Mouse (Mus musculus): ENCODE results near the gene Sec14l1. TPM values are rescaled to one million over a fixed set of nuclear protein-coding genes. Genes with fewer than 3 reads are reported as not detected.
"Not testable (repeated sequence)": the region's sequence is repeated elsewhere in the genome, so short reads cannot be mapped to it uniquely, and the experiment has no call there.

Sec14l1 gene
- 53.4 and 56.6 TPM in 2 replicates for polyA plus RNA-seq (2016; fragmentation: Nextera tagmentation; extraction: Ambion mirVana)

DNA sequence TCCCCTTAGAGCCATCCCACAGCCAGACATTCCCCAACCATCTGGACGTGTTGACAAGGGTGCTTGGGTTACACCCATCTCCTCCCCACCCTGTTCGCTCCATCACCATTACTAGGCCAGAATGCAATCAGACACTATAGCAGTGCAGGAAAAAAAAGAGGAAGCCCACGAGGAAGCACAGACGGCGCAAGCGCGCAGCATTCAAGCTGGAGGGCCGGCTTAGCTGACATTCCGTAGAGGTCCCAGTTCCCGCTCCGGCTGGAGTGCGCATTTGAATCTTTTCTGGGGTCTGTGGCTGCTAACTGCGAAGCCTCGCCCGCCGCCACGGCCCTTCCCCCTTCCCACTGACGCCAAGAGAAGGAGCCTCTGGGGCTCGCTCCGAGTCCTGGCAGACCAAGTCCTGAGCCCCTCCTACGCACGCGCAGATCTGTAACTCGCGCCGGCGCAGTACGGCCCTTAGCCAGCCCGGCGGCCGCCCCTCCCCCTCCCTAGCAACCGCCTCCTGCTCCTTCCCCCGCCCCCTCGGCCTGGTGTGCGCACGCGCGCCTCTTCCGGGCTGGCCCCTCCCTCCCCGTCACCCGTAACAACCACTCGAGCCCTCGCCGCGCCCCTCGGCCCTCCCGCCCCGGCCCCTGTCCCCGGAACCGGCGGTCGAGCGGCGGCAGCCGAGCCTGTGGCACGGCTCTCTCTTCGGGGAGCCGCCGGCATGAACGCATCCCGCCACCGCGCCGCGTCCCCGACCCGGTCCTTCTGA, at the start of gene Sec14l1:
Gene Sec14l1 (plus strand): TSS at position 577 of the 754 bp plus-strand sequence.
- Histone ChIP-seq H3K36me3 (peaks cover 13% of the 10 kb centered on the region), H3K4me3 (peak within 1 kb of the TSS; percentile 94), H3K4me1 (replicated peaks) (peaks cover 54% of the 10 kb centered on the region), H3K9ac (peak within 1 kb of the TSS; percentile 95), H3K9me3 (replicated peaks) (0 out of 2 replicates have a peak, but pooled peaks cover 3% of the 10 kb centered on the region), H3K27ac (ENCODE audit: poor library complexity, severe bottlenecking) (peak within 1 kb of the TSS; percentile 98), H3K4me2 (peak within 1 kb of the TSS; percentile 86), H3K27me3 (replicated peaks) (no peaks in the 10 kb centered on the region)
- peak; percentile 95 for ATAC-seq (ENCODE audit: insufficient number of reproducible peaks, low FRiP score)
- whole genome bisulfite sequencing, result under 1% methylated on average over 64 of the region's 67 CpGs

DNA sequence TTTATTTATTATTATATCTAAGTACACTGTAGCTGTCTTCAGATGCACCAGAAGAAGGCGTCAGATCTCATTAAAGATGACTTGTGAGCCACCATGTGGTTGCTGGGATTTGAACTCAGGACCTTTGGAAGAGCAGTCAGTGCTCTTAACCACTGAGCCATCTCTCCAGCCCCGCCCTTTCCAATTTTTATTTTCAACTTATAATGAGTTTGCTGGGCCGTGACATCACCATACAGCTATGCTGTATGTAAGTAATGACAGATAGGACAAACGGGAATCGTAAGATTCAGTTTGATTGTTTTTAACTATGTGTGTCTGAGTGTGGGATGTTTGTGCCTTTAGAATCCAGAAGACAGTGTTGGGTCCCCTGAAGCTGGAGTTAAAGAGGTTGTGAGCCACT, 49.4 kb upstream of the Sec14l1 start:
- peaks cover 21% of the 10 kb centered on the region for H3K4me1 ChIP-seq (replicated peaks)
- not testable (repeated sequence) for H3K9ac ChIP-seq; H3K4me3 ChIP-seq; H3K27me3 ChIP-seq (replicated peaks); H3K4me2 ChIP-seq; ATAC-seq (ENCODE audit: insufficient number of reproducible peaks, low FRiP score); H3K9me3 ChIP-seq (replicated peaks); H3K36me3 ChIP-seq; H3K27ac ChIP-seq (ENCODE audit: poor library complexity, severe bottlenecking)
- WGBS, result 84% methylated on average over 5 of the region's 5 CpGs

DNA sequence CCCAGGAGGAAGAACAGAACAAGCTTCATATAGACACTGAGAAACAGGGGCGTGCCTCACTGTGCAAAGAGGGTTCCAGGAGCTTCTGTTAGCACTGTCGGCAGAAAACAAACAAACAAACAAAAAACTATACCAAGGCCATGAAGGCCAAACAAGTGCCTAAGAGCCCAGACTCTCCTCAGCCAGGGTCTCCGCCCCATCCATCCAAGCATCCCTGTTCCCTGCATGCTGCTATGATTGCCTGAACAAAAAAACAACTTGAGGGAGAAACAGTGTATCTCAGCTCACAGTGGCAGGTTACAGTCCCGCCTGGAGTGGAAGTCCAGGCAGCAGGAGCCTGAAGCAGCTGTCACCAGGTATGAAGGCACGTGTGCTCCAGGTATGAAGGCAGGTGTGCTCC, 48.2 kb upstream of the Sec14l1 start:
- Histone ChIP-seq H3K36me3 (no peaks in the 10 kb centered on the region), H3K9ac (no peak overlapping the region), H3K27ac (ENCODE audit: poor library complexity, severe bottlenecking) (no peak overlapping the region), H3K27me3 (replicated peaks) (peaks cover 7% of the 10 kb centered on the region; the same call in 1 of the 2 replicates), H3K9me3 (replicated peaks) (no peaks in the 10 kb centered on the region), H3K4me2 (no peak overlapping the region), H3K4me3 (no peak overlapping the region), H3K4me1 (replicated peaks) (peaks cover 18% of the 10 kb centered on the region)
- 69% methylated on average over 5 of the region's 5 CpGs for WGBS
- ATAC-seq (ENCODE audit: insufficient number of reproducible peaks, low FRiP score), result no peak

DNA sequence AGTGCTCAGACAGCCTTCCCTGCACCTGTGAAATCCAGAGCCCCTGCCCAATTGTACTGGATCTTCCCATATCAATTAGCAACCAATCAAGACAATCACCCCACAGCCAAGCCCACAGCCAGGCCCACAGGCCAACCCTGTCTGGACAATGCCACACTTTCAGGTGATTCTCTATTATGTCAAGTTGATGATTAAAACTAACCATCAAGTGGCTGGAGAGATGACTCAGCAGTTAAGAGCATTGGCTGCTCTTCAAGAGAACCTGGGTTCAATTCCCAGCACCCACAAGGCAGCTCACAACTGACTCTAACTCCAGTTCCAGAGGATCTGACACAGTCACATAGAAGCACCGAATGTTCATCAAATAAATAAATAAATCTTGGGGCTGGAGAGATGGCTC, 46.6 kb upstream of the Sec14l1 start:
- no peak for ATAC-seq (ENCODE audit: insufficient number of reproducible peaks, low FRiP score)
- Histone ChIP-seq H3K27ac (ENCODE audit: poor library complexity, severe bottlenecking) (no peak overlapping the region), H3K4me3 (no peak overlapping the region), H3K4me2 (no peak overlapping the region), H3K9ac (no peak overlapping the region), H3K27me3 (replicated peaks) (peaks cover 10% of the 10 kb centered on the region; the same call in 1 of the 2 replicates), H3K36me3 (no peaks in the 10 kb centered on the region), H3K9me3 (replicated peaks) (no peaks in the 10 kb centered on the region), H3K4me1 (replicated peaks) (peaks cover 13% of the 10 kb centered on the region)
- WGBS, result 80% methylated on average over 1 of the region's 1 CpGs

DNA sequence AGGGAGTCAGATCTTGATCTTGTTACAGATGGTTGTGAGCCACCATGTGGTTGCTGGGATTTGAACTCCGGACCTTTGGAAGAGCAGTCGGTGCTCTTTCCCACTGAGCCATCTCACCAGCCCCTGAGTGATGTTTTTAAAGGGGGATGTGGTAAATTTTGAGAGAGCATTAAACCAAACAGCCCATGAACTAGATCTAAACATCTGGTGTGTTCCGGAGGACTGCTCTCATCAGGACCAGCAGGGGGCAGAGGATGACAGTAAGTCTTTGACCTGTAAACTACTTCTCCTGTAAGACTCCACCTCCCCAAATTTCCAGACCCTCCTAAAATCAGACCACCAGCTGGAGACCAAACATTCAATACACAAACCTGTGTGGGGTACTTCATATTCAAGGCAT, 45.9 kb upstream of the Sec14l1 start:
- 73% methylated on average over 3 of the region's 3 CpGs for WGBS
- Histone ChIP-seq H3K4me3 (no peak overlapping the region), H3K9me3 (replicated peaks) (no peaks in the 10 kb centered on the region), H3K4me1 (replicated peaks) (peaks cover 10% of the 10 kb centered on the region), H3K27ac (ENCODE audit: poor library complexity, severe bottlenecking) (no peak overlapping the region), H3K27me3 (replicated peaks) (peaks cover 10% of the 10 kb centered on the region; the same call in 1 of the 2 replicates), H3K9ac (no peak overlapping the region), H3K36me3 (no peaks in the 10 kb centered on the region), H3K4me2 (no peak overlapping the region)
- no peak for ATAC-seq (ENCODE audit: insufficient number of reproducible peaks, low FRiP score)

DNA sequence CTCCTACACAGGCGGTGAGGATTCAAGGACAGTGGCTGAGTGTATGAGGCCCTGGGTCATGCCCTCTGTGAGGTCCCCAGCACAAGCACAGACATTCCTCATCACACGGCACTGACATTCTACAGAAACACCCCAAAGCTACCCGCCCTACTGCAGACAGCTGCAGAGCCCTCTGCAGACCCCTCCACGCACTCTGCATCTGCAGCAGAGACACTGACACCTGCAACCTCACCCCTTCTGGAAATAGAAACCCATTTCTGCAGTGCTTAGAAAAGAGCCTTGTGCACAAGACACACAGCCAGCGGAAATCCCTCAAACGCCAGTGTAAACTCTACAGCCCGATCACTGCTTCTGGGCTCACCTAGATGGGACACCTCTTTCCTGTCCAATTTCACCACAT, 44.3 kb upstream of the Sec14l1 start:
- no peak overlapping the region for H3K4me3 ChIP-seq
- 66% methylated on average over 7 of the region's 7 CpGs for WGBS
- no peaks in the 10 kb centered on the region for H3K36me3 ChIP-seq
- H3K9ac ChIP-seq, result no peak overlapping the region
- ATAC-seq (ENCODE audit: insufficient number of reproducible peaks, low FRiP score), result no peak
- H3K27ac ChIP-seq (ENCODE audit: poor library complexity, severe bottlenecking), result no peak overlapping the region
- no peak overlapping the region for H3K4me2 ChIP-seq
- H3K4me1 ChIP-seq (replicated peaks), result peaks cover 2% of the 10 kb centered on the region
- H3K27me3 ChIP-seq (replicated peaks), result peaks cover 10% of the 10 kb centered on the region; the same call in 1 of the 2 replicates
- no peaks in the 10 kb centered on the region for H3K9me3 ChIP-seq (replicated peaks)

DNA sequence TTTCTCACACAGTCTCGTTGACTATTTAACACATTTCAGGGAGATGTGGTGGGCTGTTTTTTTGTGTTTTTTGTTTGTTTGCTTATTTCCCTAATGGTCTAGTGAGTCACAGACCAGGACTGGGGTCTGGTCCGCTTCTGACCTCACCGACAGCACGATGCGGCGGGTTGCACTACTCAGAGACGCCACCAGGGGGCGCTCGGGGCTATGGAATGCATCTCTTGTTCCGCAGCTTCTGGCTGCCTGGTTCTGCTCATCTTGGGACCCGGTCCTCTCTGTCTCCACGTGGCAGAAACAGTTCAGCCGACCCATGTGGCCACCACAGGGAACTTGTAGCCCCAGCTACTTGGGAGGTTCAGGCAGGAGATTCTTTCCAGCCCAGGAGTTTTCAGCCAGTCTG, 42.8 kb upstream of the Sec14l1 start:
- no peak overlapping the region for H3K9ac ChIP-seq
- H3K4me1 ChIP-seq (replicated peaks), result peaks cover 11% of the 10 kb centered on the region
- WGBS, result 2% methylated on average over 13 of the region's 13 CpGs
- no peaks in the 10 kb centered on the region for H3K9me3 ChIP-seq (replicated peaks)
- H3K4me2 ChIP-seq, result peak overlapping the region; percentile 37; the same call in 1 of the 2 replicates
- no peak overlapping the region for H3K27ac ChIP-seq (ENCODE audit: poor library complexity, severe bottlenecking)
- ATAC-seq (ENCODE audit: insufficient number of reproducible peaks, low FRiP score), result peak; percentile 45; the same call in 1 of the 2 replicates
- H3K4me3 ChIP-seq, result no peak overlapping the region
- no peaks in the 10 kb centered on the region for H3K36me3 ChIP-seq
- H3K27me3 ChIP-seq (replicated peaks), result peaks cover 10% of the 10 kb centered on the region; the same call in 1 of the 2 replicates

DNA sequence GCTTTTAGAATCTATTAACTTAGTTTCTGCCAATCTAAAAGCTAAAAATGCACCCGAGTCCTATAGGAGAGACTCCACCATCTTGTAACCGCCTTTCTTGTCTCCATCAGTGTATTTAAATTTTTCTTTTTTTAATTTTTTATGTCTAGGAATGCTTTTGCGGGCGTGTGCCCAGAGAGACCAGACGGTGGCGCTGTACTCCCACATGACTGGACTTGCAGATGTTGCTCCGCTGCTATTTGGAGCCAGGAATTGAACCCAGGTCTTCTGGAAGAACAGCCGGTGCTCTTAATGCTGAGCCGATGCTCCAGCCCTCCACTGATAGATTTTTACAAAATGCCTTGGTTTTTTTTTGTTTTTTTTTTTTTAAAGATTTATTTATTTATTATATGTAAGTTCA, 41.5 kb upstream of the Sec14l1 start:
- no peak overlapping the region for H3K9ac ChIP-seq
- H3K9me3 ChIP-seq (replicated peaks), result no peaks in the 10 kb centered on the region
- H3K27ac ChIP-seq (ENCODE audit: poor library complexity, severe bottlenecking), result no peak overlapping the region
- ATAC-seq (ENCODE audit: insufficient number of reproducible peaks, low FRiP score), result no peak
- H3K27me3 ChIP-seq (replicated peaks), result peaks cover 10% of the 10 kb centered on the region; the same call in 1 of the 2 replicates
- 91% methylated on average over 9 of the region's 9 CpGs for WGBS
- H3K4me2 ChIP-seq, result no peak overlapping the region
- H3K4me1 ChIP-seq (replicated peaks), result peaks cover 23% of the 10 kb centered on the region
- peaks cover 10% of the 10 kb centered on the region for H3K36me3 ChIP-seq
- H3K4me3 ChIP-seq, result no peak overlapping the region

DNA sequence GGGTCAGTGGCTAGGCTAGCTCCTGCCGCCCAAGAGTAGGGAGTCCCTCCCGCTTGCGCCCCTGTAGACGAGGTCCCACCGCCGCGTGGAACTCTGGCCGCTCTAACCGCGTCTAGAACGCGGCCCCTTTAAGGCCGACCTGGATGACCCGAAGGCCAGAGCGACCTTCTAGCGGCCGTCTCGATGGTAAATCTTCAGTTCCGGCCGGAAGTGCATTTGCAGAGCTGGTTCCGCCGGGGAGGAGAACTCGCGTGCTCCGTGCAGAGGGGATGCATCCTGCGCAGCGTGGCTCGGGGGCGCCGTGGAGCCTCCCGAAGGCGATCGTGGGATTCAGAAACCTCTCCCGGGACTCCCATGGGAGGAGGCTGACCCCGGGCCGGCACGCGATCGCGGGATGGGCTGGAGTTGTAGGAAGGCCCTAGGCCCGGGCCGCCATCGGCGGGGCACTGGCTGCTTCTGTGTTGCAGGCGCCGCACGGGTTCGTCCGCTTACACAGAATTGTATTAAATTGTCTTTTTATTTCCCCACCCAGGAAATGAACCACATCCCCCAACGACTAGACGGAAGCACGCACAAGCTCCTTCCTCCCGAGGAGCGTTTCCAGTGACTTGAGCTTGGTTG, 38.3 kb upstream of the Sec14l1 start:
- Histone ChIP-seq H3K9me3 (replicated peaks) (no peaks in the 10 kb centered on the region), H3K27me3 (replicated peaks) (peaks cover 3% of the 10 kb centered on the region; the same call in 1 of the 2 replicates), H3K4me1 (replicated peaks) (peaks cover 44% of the 10 kb centered on the region), H3K4me2 (peak overlapping the region; percentile 98), H3K27ac (ENCODE audit: poor library complexity, severe bottlenecking) (peak overlapping the region; percentile 67), H3K4me3 (peak overlapping the region; percentile 97), H3K9ac (peak overlapping the region; percentile 96), H3K36me3 (peaks cover 36% of the 10 kb centered on the region)
- peak; percentile 80 for ATAC-seq (ENCODE audit: insufficient number of reproducible peaks, low FRiP score)
- WGBS, result under 1% methylated on average over 54 of the region's 54 CpGs

DNA sequence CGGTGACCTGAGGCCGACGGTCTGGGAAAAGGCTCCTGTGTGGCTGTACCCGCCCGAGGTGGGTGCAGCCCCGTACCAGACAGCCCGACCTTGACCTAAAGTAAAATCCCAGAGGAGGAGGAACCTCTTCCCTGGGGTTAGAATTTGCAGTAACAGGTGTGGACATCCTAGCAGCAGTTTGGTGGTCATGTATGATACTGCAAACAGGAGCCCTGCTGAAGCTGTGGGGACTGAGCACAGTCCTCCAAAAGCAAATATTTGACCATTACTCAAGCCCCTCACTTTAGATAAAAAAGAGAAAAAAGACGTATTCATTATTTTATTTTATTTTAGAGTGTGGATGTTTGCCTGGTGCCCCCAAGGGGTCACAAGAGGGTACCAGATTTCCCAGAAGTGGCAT, 37.7 kb upstream of the Sec14l1 start:
- H3K9ac ChIP-seq, result peak overlapping the region; percentile 96
- H3K36me3 ChIP-seq, result peaks cover 36% of the 10 kb centered on the region
- 4% methylated on average over 8 of the region's 8 CpGs for WGBS
- ATAC-seq (ENCODE audit: insufficient number of reproducible peaks, low FRiP score), result no peak
- H3K27ac ChIP-seq (ENCODE audit: poor library complexity, severe bottlenecking), result peak overlapping the region; percentile 67; the same call in 1 of the 2 replicates
- H3K4me2 ChIP-seq, result peak overlapping the region; percentile 98
- no peaks in the 10 kb centered on the region for H3K27me3 ChIP-seq (replicated peaks)
- peaks cover 49% of the 10 kb centered on the region for H3K4me1 ChIP-seq (replicated peaks)
- H3K4me3 ChIP-seq, result peak overlapping the region; percentile 97
- H3K9me3 ChIP-seq (replicated peaks), result no peaks in the 10 kb centered on the region

DNA sequence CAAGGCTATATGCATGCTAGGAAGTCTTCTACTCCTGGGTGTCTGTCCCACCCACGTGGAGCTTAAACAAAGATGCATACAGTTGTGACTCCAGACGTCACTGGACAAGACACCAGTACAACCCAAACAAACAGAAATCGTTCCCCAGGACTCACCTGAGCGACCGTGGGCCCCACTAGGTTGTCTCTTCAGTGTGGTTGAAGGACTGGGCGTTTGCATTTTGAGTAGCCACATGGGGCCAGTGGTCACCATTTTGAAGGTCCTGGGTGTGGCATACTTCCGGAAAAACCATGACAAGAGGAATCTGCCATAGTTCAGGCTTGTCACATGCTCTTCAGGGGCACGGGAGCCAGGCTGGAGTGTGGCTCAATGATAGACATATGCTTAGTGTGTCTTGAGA, 37.1 kb upstream of the Sec14l1 start:
- H3K4me2 ChIP-seq, result peak overlapping the region; percentile 98
- H3K27ac ChIP-seq (ENCODE audit: poor library complexity, severe bottlenecking), result no peak overlapping the region
- peak overlapping the region; percentile 96 for H3K9ac ChIP-seq
- H3K27me3 ChIP-seq (replicated peaks), result no peaks in the 10 kb centered on the region
- H3K4me3 ChIP-seq, result peak overlapping the region; percentile 97
- no peak for ATAC-seq (ENCODE audit: insufficient number of reproducible peaks, low FRiP score)
- 83% methylated on average over 8 of the region's 8 CpGs for WGBS
- H3K36me3 ChIP-seq, result peaks cover 36% of the 10 kb centered on the region
- H3K4me1 ChIP-seq (replicated peaks), result peaks cover 54% of the 10 kb centered on the region
- no peaks in the 10 kb centered on the region for H3K9me3 ChIP-seq (replicated peaks)

Data from heart, embryonic 12.5 days (tissue).